Mouse (Mus musculus) central nervous system, embryonic 14 days (tissue): Measurements from ENCODE around the gene Ppp1r14d. TPM values are rescaled to one million over a fixed set of nuclear protein-coding genes. Genes with fewer than 3 reads are reported as not detected.

Experiments used
- polyA plus RNA-seq: library from polyadenylated mRNA; depleted of rRNA; stranded (reverse); fragments of >200 nt; gene quantifications from 2 replicates; pipeline ENCODE4 v1.2.3, GENCODE M21; 2012; rRNA removed

Gene Ppp1r14d
- polyA plus RNA-seq: not detected in 2 replicates

GRCm38 (mm10) chr2:119229775-119230704, at the start of gene Ppp1r14d:
Gene Ppp1r14d (minus strand): TSS chr2:119229906.

GRCm38 (mm10) chr2:119270643-119271331, 41.1 kb upstream of the Ppp1r14d start, which contains the start of gene Rhov:
Gene Rhov (minus strand): TSS chr2:119271272.

GRCm38 (mm10) chr2:119237210-119237870, 7.6 kb upstream of the Ppp1r14d start, which contains the start of gene Spint1:
Gene Spint1 (plus strand): TSS chr2:119237362.

DNA sequence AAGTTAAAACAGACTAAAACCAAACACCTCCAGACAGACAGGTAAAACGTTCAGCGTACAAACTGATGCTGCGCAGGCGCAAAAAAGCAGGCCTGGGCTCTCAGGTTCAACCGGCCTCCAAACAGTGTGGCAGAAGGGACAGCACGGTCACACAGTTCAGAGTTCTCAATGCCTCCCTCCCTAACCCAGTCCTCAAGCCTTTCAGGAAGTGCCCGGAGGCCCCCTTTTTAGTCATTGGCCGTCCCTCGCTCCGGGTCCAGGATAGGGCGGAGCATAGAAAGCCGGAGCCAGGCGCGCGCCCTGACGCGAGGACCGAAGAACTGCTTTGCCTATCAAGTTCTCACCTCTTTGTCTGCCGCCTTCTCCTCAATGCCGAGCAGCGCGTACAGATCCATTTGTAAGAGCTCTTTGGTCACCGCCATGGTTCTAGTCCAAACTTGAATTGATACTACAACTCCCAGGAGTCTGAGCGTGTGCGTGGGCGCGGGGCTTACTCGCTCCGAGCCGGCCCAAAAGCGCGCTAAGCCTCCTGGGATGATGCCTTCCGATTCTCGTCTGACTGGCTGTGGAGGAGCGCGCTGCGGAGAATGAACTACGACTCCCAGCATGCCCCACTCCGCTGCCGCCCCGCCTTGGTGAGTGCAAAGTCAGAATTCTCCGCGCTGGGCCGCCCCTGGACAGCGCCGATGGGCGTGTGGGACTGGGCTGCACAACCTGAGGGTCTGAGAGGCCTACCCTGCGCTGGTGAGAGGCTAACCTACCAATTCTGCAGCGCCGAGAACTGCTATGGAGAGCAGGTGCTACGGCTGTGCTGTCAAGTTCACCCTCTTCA, 21.1 kb downstream of the Ppp1r14d start, which contains the start of the genes Zfyve19 and Dnajc17:
Gene Zfyve19, plus strand, starts transcription at position 274 of the 832 bp plus-strand sequence.
Gene Dnajc17, minus strand, starts transcription at position 452 of the 832 bp plus-strand sequence.

DNA sequence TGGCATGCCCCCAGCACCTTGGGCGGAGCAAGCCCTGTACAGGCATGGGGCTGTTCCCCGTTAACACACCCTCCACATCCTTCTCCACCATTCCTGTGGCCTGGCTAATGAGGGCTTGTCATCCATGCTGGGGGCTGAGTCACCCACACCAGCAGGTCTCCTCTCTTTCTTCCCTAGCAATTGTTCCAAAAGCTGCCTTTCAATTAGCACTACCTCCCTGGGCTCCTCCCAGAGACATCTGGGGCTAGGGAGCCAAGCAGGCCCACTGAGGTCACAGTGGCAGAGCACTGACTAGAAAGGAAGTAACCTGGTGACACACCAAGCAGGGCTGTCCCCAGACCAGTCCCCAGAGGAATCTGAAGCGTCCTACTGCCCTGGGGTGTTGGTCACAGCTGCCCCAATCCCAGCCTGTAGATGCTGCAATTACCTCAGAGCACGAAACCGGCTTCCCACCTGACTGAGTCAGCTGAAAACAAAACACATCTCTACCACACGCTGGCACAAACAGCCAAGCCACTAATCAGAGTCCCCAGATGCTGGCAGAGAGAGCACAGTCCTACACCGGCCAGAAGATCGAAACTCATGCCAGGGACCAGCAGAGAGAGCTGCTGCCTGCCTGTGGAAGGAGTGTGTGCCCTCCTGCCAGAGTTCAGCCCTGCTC, 55.6 kb downstream of the Ppp1r14d start, which contains the start of gene Gm14137:
Gene Gm14137, plus strand, starts transcription at position 519 of the 661 bp plus-strand sequence.

Other genes with a start within 250 kb of the Ppp1r14d start
- gene Ccdc32, start 200.5 kb downstream of the Ppp1r14d start, polyA plus RNA-seq: 22.3 and 22.7 TPM in 2 replicates
- gene Rpusd2, start 195.1 kb downstream of the Ppp1r14d start, polyA plus RNA-seq: 6.4 and 7.4 TPM in 2 replicates
- 3.3 and 4.6 TPM in 2 replicates for gene Knl1, start 182.8 kb downstream of the Ppp1r14d start, polyA plus RNA-seq
- gene Rad51, start 117.1 kb downstream of the Ppp1r14d start, polyA plus RNA-seq: 17.6 and 20.3 TPM in 2 replicates
- gene Rmdn3, start 72.9 kb downstream of the Ppp1r14d start, polyA plus RNA-seq: 38.1 and 41.3 TPM in 2 replicates
- 2.6 and 5.8 TPM in 2 replicates for gene Gchfr, start 62.1 kb downstream of the Ppp1r14d start, polyA plus RNA-seq
- gene Gm14137, start 55.4 kb downstream of the Ppp1r14d start, polyA plus RNA-seq: 0.04 TPM in 2 replicates
- 72.3 and 73.2 TPM in 2 replicates for gene Zfyve19, start 21.3 kb downstream of the Ppp1r14d start, polyA plus RNA-seq
- 44.6 and 44.8 TPM in 2 replicates for gene Dnajc17, start 21.1 kb downstream of the Ppp1r14d start, polyA plus RNA-seq
- gene Spint1, start 7.5 kb upstream of the Ppp1r14d start, polyA plus RNA-seq: 0.72 and 2.8 TPM in 2 replicates
- gene Rhov, start 41.4 kb upstream of the Ppp1r14d start, polyA plus RNA-seq: 8.8 and 11.9 TPM in 2 replicates
- 19.5 and 21.1 TPM in 2 replicates for gene Vps18, start 58.8 kb upstream of the Ppp1r14d start, polyA plus RNA-seq
- gene Dll4, start 95.9 kb upstream of the Ppp1r14d start, polyA plus RNA-seq: 6.9 and 8.5 TPM in 2 replicates
- gene Chac1, start 121.3 kb upstream of the Ppp1r14d start, polyA plus RNA-seq: 4.0 and 4.4 TPM in 2 replicates
- gene Ino80, start 247.8 kb upstream of the Ppp1r14d start, polyA plus RNA-seq: 14.1 and 15.0 TPM in 2 replicates